Mouse (Mus musculus): ENCODE measurements around the gene Slc35a3.

The Slc35a3 gene

DNA sequence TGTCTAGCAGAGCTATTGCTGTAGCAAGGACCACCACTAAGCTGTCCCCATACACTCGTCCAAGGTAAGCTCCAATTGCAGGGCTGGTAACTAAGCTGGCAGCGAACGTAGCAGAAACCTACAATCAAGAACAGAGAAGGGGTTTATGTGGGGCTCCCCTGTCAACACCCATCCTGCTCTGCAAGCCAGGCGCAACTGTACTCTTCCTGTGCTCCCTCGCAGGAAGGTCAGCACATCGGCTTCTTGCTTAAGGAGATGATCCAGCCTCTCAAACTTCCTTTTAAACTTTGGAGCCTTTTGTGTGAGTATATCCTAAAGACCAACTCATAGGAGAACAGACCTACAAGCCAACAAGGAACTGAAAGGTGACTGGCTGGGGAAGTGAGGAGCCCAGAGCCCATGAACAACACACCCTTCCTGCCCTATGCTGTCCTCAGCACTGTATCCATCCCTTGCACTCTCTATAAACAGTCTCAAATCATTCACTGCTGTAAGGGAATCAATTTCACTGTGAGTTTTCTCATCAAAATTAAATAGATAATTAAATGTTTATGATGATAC lies 70.7 kb downstream of the Slc35a3 start:
- DNase-seq (ENCODE audit: inconsistent age in 2 of 2, low spot score in 1 of 2), result no peak

DNA sequence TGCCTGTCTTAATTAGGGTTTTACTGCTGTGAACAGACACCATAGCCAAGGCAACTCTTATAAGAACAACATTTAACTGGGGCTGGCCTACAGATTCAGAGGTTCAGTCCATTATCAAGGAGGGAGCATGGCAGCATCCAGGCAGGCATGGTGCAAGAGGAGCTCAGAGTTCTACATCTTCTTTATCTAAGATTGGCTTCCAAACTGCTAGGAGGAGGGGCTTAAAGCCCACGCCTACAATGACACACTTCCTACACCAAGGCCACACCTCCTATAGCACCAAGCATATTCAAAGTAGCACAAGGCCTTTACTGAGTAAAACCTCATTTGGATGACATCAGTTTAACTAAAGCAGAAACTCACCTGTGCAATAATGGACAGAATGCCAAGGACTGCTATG lies 72.6 kb downstream of the Slc35a3 start:
- DNase-seq (ENCODE audit: inconsistent age in 2 of 2, low spot score in 1 of 2), result no peak

DNA sequence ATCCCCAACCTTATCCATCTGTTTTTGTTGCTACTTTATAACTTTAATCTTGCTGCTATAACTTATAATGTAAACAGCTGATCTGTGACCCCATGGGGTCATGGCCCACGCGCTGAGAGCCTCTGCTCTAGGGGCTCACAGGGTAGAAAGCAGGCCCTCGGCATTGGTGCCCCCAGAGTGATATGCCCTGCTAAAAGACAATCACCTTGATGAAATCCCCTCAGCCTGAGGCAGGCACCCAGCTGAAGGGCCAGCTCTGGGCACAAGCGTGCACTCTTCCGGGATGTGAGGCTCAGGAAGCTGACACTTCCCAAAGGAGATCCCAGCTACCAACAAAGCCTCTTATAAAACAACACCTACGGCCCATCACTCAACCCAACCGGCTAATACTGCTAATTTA lies 74.1 kb downstream of the Slc35a3 start:
- DNase-seq (ENCODE audit: inconsistent age in 2 of 2, low spot score in 1 of 2), result no peak

DNA sequence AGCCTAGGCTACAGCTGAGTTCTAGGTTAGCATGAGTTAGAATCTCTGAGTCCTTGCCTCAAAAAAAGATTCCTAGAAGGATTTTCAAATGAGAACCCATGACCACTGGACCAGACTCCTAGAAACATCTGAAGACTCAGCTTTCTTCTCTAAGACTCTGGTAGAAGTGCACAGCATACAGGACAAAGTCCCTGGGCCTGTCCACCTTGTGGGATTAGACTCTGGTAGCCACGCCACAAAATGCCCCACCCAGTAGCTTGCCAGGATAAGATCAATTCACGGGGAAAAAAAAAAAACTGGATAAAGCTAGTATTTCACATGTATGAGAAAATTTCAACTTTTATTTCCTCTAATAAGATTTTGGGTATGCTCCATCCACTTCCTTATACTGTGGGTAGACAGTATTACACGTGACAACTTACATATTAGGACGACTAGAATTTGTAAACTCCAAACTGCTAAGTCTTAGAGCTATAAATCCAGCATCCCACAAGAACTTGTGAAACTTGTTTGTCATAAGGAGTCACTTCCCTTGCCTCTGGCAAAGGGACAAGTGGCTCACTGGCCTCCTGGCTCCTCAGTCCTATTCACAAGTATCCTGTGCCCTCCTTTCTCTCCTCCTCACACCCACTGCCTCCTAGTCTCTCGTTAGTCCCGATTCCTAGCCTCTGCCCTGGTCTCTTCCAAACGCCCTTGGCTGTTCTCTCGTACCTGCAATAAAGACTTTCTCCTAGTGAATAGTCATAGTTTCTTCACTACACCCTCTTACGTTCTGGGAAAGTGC lies 74.7 kb downstream of the Slc35a3 start:
- DNase-seq (ENCODE audit: inconsistent age in 2 of 2, low spot score in 1 of 2), result no peak

DNA sequence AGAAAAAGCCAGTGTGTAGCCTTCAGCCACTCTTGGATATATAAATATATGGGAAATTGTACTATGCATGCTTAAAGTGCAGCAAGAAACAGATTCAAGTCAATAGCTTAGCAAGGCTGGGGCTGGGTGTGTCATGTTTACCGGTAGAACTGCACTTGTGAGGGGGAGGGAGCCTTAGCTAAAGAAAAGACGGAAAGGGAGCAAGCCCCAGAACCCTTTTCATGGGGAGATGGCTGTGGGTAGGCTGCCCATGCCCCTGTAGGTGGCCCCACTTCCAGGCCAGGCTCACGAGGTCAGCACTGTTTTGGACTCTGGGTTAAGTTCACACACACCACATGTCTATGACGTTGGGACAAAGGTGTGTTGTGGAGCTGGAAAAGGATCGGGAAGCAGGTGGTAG lies 76.8 kb downstream of the Slc35a3 start:
- peak in 1 of 2 experiments; percentile 14 for DNase-seq (ENCODE audit: inconsistent age in 2 of 2, low spot score in 1 of 2)

DNA sequence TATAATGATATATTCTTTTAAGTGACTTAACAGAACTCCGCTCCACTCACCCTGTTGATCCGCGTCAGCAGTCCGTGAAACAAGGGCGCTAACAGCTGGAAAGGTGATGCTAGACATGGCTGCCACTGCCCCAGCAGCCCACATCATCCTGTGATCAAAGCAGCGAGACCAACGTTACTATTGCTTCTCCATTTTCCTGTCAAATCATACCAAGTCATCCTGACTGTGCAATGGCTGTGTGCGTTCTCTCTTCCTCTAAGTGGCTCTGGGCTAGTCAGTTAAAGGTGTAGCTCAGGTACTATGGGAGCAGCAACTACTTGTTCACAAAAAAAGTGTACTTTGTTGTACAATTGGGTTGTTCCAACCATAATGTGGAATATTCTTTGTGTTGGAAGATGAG lies 77.8 kb downstream of the Slc35a3 start:
- peak in 1 of 2 experiments; percentile 11 for DNase-seq (ENCODE audit: inconsistent age in 2 of 2, low spot score in 1 of 2)

DNA sequence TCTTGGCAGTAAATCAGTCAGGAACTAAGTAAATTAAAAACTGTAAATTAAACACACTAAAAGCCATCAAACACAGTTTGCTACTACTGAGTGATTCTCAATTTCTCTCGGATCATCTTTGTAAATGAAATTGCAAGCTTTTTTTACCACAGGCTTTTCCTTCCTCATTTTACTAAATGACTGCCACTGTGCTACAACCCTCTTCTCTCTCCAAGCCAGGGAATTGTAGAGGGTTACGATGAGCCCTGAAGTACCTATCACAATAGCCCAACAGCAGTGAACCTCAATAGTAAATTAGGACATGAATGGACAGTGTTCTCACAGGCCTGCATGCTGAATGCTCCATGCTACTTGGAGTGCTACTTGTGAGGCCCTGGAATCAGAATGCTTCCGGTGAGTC lies 78.5 kb downstream of the Slc35a3 start:
- no peak for DNase-seq (ENCODE audit: inconsistent age in 2 of 2, low spot score in 1 of 2)

DNA sequence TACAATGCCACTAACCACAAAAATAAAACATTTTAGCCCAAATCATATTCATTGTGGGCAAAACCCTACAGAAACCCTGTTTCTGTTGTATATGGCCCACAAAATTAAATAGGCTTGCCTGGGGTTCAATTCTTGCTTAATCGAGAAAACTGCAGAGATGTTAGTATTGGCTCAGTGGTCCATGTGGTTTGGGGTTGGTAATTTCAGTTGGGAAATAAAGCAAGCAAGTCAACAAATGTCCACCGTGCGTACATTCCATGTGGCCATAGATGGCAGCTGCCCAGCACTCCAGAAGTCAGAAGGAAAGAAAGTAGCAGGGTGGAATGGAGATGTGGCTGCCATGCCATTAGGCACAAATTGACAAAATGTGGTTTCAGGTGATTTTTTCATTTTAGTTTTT lies 79.7 kb downstream of the Slc35a3 start:
- DNase-seq (ENCODE audit: inconsistent age in 2 of 2, low spot score in 1 of 2), result no peak

DNA sequence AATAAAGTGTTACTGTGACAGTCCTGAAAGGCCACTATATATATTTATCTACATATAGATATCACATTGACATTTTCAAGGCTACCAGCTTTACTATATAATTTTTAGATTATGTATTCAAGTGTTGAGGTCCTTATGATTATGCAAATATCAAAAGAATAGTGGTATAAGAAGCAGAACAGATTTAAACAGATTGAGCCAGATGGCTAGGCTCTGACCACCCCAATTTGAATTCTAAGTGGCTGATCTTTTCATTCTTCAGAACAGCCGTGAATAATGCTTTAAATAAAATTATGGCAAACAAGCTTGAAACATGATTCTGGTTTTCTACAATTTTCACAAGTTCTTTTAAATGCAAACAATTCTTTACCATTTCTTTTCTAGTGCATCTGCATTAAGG lies 81.2 kb downstream of the Slc35a3 start:
- no peak for DNase-seq (ENCODE audit: inconsistent age in 2 of 2, low spot score in 1 of 2)

DNA sequence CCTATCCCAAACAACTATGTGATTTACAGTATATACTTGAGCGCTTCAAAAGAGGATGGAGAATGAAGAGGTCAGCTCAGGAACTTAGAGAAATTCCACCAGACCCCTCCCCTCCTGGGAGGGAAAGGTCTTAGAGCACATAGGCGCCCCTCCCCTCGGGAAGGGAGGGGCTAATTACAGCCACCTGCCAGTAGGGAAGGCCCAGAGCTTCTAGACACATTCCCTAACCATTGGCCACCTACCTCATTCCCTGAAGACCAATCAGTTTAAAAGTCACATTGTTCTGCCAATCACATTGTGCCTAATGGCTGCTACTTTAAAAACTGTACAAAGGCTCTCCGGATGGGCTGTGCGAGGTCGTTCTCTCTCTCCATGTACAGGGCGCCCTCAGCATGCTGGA lies 90.0 kb downstream of the Slc35a3 start:
- DNase-seq (ENCODE audit: inconsistent age in 2 of 2, low spot score in 1 of 2), result no peak

DNA sequence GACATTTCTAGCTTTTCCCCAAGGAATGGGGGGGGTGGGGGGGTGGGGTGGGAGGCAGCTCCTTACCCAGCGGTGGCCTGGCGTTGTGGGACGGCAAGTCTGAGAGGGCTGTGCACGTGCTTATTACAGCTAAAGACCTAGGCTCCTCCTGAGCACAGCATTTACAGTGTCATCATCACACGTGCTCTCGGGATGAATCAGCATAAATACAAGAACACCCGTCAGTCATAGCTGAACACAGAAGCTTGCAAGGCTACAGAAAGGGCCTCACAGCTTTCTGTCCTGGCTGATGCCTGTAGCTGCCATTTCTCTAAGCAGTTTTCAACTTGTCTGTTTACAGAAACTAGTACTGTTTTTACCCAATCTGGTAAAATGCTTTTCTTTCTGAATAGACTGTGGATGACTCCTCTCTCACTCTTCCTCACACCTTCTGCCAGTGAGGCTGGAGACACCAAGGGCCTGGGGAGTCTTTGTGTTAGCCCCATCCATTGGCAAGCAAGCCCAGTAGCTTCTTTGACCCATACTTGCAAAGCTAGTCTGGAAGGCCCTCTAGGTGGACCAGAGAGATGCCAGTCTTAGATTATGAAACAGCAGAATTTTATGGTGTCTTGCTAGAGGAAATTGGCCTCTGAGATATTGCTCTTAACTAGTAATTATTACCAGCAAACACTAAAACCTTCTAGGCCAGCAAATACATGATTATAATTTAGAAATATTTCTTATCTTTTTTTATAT lies 91.8 kb downstream of the Slc35a3 start:
- DNase-seq (ENCODE audit: inconsistent age in 2 of 2, low spot score in 1 of 2), result no peak
